Mouse (Mus musculus) heart, adult 2 months (tissue): Measurements from ENCODE around the gene Gm42669.

Experiments used
- CTCF ChIP-seq: fragments of 200-600 bp; IDR thresholded peaks from 2 replicates; pipeline ENCODE4 v1.8.1; 2022; ENCODE audit warnings: antibody characterized with exemption, mild to moderate bottlenecking, moderate library complexity
- EP300 ChIP-seq: fragments of 200-500 bp; IDR thresholded peaks from 2 replicates; pipeline ENCODE4 v1.6.1; 2011; ENCODE audit warnings: low read depth, low read length, control low read depth; ENCODE audit not compliant: insufficient read depth
- POLR2A ChIP-seq: fragments of 200-500 bp; IDR thresholded peaks from 2 replicates; pipeline ENCODE4 v1.6.1; 2011; ENCODE audit warnings: mild to moderate bottlenecking, low read depth, low read length, control low read depth; ENCODE audit not compliant: insufficient read depth

GRCm38 (mm10) chr5:107548444-107548843, 41.0 kb downstream of the Gm42669 start:
- TF ChIP-seq CTCF (no peak), POLR2A (no peak), EP300 (no peak)
